Mouse (Mus musculus) right cerebral cortex, postnatal 36 days (tissue): ENCODE data around the gene Cox19.
"Not testable (repeated sequence)": the region's sequence is repeated elsewhere in the genome, so short reads cannot be mapped to it uniquely, and the experiment has no call there.

Experiments
- DNase-seq, 2 experiments: peaks; one replicate each; pipeline ENCODE4 v3.0.0; 2022; ENCODE audit warnings: low spot score in 2 of 2, mixed read lengths in 1 of 2

The Cox19 gene

DNA sequence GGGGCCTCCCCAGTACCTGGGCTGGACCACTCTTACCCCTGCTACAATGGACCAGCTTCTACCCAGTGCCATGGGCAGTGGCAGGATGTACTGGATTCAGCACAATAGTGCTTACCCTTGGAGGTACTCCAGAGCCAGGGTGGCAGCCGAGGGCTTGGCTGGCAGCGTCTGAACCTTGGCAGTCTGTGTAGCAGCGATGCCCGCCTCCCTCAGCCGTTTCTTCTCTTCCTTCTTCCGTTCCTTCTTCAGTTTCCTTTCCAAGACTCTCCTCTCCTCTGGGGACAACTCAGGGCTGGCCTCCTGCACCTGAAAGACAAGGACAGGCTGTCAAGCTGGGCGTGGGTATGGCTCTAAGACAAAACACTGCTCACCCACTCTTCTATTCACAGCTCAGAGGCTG lies 12.6 kb upstream of the Cox19 start:
- no peak for DNase-seq

DNA sequence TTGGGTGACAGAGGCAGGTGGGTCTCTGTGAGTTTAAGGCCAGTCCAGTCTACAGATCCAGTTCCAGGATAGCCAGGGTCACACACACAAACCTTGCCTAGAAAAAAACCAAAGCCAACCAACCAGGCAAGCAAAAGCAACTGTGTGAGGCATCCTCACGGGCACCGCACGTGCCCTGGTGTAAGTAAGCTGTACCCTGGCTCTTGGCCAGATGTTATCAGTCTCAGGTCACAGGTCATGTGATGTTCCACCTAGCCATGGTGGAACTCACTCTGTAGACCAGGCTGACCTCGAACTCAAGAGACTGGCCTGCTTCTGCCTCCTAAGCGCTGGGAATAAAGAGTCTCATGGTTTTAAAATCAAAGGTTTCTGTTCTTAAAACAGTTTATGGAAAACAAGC lies 8.0 kb upstream of the Cox19 start:
- no peak for DNase-seq

DNA sequence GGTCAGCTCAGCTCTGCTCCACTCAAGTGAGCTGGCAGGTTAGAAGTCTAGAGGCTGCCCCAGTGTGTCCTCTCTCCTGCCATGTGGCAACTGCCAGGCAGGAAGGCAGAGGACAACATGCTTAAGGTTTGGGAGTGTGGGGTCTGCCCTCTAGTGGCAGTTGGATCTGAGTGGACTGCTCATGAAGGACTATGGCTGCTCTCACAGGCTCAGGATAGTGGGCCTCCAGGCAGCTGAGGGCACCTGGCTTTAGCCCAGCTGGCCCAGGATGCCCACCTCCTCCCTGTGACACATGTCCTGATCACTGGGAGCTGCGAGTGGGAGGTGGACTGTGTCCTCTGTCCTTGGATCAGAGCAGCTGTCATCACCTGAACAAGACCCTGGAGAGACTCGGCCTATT lies 7.4 kb upstream of the Cox19 start:
- DNase-seq: no peak

DNA sequence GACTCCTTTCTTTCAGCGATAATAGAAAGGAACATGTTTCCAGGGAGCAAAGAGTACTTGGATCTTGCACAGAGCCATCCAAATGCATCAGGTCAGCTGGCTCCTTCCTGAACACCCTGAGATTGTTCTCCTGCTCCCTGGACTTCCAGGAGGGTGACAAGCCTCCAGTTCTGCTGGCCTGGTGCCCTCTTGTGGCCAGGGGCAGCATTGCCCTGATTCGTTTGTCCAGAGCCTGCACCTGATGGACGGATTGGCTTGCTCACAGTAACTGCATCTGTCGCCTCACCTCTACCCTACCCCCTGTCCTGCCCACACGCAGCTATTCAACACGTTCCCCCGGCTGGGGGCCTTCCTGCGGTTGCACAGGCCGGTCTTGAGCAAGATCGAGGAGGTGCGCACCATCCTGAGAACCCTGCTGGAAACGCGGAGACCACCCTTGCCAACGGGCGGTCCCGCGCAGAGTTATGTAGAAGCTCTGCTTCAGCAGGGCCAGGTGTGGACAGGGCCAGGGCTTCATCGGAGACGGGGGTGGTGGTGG lies 4.1 kb upstream of the Cox19 start:
- peak; percentile 69 to 71 for DNase-seq

DNA sequence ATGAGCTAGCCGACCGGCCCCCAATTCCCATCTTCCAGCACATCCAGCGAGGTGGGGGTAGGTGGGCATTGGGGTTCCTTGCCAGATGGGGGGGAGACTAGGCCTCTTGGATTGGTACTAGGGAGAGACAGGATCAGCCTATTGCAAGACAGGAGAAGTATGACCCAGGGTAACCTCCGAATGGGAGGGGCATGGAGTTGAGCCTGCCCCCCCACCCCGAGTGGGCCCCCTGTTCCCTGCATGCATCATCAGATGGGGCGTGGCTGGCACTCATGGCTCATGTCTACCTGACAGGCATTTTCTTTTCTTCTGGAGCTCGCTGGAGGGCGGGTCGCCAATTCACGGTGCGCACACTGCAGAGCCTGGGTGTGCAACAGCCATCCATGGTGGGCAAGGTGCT lies 2.7 kb upstream of the Cox19 start:
- DNase-seq: no peak

DNA sequence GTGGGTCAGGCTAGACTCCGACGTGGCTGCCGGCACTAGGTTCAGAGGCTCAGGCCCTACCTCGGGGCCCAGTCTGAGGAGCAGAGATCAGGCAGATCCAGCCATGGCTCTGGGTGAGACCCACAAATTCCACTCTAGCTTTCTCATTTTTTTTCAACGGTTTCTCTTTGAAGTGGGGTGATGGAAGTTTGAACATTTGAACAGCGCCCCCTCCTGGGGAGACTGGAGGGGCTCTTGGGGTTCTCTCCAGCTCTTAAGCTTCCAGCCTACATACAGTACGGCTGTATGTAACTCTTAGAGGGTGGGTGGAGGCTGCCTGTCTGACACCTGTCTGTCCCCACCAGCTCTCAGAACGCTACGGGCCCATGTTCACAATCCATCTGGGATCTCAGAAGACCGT lies 2.3 kb upstream of the Cox19 start:
- DNase-seq: no peak

DNA sequence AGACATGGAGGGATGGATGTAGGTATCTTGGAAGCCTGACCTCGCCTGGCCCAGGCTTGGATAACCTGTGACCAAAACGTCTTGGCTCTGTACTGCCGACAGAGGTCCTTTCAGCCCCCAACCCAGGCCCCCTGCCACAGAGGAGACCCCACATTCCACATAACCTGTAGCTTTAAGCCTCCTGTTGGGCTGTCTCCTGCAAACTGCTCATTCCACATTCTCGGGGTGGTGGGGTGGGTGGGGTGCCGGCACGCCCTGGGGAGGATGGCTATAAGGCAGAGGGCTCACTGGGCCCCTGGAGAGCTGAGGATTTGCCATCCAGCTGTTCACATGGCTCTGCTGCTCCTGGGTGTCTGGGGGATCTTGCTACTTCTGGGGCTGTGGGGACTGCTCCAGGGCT lies 1.1 kb upstream of the Cox19 start, which contains the start of gene Cyp2w1:
TSS of gene Cyp2w1 (plus strand) at position 301 of the 400 bp plus-strand sequence.
- DNase-seq: no peak

DNA sequence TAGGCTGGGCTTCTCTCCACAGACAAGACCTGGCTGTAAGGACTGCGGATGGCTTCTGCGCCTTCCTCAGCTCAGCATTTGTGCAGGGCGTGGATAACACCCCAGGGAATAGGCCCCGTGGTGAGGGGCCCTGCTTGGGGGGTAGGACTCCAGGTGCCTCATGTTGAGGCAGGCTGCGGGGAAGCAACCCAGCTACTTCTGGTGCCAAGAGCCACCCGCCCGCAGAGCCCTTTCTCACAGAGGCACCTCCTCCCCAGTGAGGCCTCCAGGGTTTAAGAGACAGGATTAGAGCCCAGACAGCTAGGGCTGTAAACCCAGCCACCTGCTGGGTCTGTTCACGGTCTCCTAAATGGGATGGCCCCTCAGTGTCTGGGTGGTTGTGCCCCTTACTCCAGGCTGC lies 410 bp upstream of the Cox19 start:
- DNase-seq: no peak

DNA sequence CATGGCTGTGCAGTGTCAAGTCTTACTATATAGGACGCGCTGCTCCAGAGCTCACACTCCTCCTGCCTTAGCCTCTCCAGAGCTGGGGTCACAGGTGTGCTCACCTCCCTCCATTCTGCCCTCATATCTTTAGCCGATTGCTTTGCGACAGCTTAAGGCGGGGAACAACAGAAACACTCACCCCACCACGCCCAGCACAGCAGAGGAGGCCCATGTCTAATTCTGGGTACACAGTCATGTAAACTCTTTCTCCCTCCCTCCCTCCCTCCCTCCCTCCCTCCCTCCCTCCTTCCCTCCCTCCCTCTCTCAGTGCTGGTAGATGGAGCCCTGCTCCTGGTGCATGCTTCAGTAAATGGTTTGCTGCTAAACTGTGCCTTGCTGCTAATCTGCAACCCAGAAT lies 1.5 kb downstream of the Cox19 start:
- DNase-seq: no peak

DNA sequence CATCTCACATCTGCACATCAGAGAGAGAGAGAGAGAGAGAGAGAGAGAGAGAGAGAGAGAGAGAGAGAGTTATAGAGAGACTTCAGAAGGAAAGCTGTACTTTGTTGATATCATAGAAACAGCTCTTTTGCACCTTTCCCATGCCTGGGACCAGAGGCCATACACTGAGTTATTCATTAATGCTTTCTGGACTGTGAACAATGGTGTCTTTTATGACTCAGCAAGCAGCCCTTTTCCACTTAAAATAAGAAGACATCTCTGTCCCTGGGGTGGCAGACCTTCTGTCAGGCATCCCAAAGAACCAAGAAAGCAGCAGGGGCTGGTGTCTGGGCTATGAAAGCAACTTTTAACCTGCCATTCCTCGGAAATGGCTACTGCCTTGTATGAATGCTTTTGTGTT lies 4.0 kb downstream of the Cox19 start:
- no peak for DNase-seq

DNA sequence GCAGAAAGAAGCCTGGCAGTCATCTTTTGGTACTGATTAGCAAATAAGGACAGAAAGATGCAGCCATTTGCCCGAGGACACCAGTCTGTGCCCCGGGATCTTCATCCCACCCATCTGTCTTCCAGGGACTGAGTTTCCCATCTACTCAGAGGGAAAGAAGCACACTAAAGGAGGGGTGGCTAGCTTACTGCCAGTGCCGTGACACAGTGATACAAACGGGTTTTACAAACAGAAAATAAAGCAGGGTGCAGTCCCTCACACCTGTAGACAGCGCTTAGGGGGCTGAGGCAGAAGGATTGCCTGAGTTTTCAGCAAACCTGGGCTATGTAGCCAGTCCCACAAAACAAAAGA lies 5.9 kb downstream of the Cox19 start:
- DNase-seq: no peak

DNA sequence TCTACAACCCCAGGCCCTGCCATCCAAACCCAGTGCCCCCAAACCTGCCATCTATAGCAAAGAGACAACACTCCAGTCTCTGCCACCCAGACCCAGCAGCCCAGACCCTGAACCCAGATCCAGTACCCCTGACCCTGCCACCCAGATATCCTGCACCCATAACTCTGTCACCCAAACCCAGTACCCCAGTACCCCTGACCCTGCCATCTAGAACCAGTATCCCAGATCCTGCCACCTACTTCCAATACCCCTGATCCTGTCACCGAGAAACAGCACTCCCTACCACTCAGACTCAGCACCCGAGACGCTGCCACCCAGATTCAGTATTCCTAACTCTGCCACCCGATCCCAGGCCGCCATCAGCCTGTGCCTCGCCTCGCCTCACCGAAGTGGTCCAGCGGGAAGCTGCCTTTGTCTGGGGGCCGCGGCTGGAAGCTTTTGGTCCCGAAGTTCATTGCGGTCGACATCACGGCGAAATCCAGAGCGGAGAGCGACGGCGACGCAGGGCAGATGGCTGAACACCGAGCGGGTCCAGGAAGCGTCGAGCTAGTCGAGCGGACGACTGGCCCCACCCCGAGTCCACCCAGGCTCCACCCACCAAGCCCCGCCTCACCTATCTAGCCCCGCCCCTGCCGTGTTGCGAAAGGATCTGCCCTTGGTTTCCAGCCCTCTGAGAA lies 6.4 kb downstream of the Cox19 start:
- DNase-seq: peak; percentile 87 to 88

DNA sequence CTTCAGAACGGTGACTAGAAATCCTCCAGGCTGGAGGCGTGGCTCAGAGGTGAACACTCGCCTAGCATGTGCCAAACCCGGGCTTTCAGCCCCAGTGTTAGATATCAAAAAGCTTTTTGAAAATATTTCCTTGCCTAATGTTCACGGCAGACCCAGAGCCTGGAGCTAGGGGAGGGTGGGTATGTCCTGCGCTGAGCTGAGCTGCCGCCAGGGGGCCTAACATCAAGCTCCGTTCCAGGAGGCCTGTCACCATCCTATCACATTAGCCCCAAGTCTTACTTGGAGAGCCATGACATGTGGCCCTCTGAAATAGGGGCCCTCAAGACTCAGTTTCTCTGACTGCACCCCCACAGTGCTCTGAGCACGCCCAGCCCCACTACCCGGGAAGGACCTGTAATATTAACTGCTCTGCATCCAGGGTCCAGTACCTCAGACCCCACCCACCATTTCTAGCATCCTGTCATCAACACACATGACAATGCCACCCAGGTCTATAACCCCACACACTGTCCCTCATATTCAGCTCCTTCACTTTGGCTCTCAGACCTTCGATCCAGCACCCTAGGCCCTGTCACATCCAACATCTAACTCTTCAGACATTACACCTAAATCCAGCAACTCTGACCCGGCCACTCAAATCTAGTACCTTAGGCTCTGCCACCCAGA lies 7.1 kb downstream of the Cox19 start:
- peak; percentile 54 to 55 for DNase-seq

DNA sequence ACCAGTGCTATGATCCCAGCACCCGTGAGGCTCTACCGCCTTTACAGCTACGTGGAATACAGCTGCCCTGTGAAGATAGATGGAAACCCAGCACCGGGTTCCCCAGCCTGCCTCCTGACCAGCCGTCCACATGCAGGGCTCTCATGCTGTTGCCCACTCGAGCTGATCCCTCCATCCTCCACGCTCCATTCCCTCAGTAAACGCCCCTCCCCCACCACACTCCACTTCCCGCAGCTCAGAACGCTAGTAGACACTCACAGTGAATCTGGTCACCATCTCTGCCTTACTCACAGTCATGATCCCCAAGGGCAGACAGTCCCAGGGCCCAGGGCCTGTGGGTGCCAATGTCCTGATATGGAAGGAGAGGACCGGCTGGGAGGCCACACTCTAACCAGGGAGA lies 12.3 kb downstream of the Cox19 start:
- no peak for DNase-seq

DNA sequence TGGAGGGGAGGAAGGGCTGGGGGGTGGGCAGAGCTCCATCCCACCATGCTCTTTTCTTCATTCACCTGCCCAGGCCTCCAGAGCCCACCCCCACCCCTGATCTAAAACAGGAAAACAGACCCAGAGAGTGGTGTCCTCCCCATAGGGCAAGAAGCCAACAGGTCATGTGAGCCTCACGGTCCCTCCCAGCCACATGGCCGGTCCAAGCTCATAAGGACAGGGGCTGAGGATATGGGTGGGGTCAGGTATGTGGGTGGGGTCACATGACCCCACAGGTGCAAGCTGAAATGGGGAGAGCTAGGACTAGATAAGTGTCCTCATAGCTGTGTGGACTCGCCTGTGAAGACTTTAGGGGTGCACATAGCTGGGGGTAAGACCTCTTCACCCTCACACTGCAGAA lies 12.8 kb downstream of the Cox19 start:
- no peak for DNase-seq

DNA sequence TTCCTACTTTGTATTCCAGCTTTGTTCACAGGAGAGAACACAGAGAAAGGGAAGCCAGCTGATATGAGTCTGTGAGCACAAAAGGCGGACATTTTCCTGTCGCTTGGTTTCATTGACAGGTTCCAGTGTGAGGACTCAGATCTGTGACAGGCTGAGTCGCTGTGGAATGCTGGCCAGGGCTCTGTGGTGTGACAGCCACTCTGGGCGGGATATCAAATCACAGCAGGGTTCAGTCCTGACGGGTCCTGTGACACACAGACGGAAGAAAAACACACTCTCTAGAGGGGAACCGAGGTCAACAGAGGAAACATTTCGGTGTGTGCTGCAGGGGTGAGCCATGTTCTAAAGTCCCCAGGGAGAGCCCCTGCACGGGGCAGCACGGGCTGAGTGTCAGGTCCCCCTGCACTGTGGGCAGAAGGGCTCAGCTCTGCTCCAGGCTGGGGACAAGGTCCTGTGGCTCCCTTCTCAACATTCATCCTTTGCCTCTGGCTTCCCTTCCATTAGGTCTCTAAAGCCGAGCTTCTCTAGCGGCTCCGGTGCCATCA lies 13.3 kb downstream of the Cox19 start:
- DNase-seq: no peak

DNA sequence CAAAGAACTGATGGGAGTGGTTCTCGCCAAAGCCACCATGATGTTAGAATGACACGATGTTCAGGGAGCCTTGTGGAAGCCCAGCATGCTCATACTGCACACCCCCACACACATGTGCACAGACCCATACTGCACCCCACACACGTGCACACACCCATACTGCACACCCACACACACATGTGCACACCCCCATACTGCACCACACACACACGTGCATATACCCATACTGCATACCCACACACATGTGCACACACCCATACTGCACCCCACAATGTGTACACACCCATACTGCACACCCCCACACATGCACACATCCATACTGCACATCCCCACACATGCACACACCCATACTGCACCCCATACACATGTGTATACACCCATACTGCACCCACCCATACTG lies 15.6 kb downstream of the Cox19 start:
- no peak for DNase-seq

DNA sequence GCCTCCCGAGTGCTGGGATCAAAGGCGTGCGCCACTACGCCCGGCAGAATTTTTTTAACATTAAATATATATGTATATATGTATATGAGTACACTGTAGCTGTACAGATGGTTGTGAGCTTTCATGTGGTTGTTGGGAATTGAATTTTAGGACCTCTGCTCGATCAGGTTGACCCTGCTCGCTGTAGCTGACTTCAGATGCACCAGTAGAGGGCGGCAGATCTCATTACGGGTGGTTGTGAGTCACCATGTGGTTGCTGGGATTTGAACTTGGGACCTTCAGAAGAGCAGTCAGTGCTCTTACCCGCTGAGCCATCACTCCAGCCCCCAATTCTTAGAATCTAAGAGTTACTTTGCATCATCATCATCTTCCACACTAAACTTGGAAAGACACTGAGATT lies 16.8 kb downstream of the Cox19 start:
- not testable (repeated sequence) for DNase-seq

DNA sequence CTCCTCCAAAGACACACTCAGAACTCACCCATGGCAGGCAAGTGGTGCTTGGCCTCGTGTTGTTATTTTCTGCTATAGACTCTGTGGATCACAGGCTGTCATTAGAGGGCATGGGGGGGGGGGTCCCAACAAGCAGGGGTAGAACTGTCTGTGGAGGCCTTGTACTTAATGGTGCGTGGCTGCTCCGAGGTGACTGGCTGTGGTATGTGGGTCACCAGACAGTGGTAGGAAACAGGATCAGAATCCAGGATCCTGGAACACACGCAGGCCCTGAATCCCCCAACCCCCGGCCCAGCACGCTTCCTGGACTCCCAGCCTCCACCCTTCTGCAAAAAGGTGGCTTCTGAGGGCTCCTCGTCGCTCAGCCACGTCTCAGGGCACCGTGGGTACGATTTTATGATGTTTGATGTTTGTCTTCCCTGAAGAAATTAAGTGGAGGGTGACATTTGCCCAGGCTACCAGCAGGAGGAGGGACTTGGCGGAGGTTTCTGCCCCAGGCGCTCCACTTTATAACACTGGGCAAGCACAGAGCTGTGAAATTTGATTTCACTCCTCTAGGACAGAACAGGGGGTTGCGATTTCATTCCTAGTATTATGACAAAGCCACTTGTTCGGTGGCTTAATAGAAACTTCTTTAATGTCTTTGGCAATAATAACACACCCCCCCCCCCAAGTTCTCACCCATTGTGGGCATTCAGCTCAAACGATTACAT lies 17.8 kb downstream of the Cox19 start:
- no peak for DNase-seq

DNA sequence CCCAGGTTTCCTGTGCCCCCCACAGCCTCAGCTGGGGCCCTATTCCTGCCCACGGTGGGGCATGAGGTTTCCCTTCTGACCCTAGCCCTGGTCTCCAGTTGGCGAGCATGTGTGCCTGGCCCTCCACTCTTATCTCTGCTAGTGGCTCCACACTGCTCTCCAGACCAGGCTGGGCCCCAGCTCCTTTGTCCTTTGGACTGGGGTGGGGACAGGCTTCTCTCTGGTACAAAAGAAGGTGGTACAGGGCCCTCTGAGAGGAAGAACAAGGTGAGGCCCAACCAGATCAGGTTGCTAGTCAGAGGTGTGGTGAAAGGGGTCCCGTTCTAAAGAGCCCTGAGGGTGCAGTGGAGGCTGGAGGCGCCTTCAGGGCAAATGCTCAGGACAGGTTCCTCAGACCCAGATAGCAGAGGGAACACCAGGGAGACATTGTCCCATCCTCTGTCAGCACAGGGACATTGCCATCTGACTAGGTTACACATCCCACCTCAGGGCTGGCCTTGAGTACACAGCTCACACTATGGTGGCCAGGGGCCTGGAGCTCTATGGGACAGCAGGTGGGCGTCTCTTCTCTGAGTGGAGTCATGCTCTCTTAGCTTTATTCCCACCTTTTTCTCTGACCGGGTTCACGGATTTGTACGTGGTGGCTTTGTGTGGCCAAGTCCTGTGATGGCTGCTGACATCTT lies 18.5 kb downstream of the Cox19 start:
- no peak for DNase-seq

DNA sequence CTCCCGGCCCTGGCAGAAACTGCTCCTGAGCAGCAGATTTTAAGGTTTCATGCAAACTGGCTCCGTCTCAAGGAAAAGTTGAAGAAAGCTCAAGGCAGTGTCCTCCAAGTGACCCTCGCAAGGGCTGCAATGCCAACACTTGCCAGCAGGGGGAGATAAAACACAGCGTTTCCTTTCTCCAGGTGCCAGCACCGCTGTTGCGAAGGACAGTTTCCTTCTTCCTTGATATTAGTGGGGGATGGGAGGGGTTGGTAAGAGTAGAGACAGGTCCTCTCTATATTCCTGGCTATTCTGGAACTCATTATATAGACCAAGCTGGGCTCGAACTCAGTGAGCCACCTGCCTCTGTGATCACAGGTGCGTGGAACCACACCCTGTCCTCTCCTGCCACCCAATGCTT lies 19.5 kb downstream of the Cox19 start:
- peak in 1 of 2 experiments; percentile 50 for DNase-seq

DNA sequence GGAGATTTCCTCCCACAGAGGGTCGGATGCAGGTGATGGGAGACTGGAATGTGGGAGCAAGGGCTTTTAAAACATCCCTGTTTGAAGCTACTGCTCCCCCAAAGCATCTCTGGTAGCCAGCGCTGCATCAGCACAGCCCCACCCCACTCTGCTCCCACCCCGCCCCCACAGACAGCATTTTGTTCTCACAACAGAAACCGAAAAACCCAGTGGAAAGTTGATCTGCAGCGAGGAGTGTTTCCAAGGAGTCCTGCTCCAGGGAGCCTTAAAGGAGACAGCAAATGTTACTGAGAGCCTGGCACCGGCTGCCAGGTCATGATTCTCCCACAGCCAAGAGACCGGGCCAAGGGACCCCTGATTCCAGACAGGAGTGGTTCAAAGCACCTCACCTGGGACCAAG lies 20.5 kb downstream of the Cox19 start:
- no peak for DNase-seq
